Mouse (Mus musculus) ES-E14 (cell line): Measurements from ENCODE around the gene Palm.

Experiments used
- CHD2 ChIP-seq: IDR thresholded peaks from 2 replicates; pipeline ENCODE4 v1.6.1; 2014; ENCODE audit warnings: mild to moderate bottlenecking, low read depth, low read length, inconsistent platforms
- HCFC1 ChIP-seq: IDR thresholded peaks from 2 replicates; pipeline ENCODE4 v1.6.1; 2012; ENCODE audit warnings: low read length, inconsistent platforms, borderline replicate concordance; ENCODE audit not compliant: insufficient read depth
- MAFK ChIP-seq: IDR thresholded peaks from 2 replicates; pipeline ENCODE4 v1.6.1; 2014; ENCODE audit warnings: mild to moderate bottlenecking, low read depth, low read length, inconsistent platforms; ENCODE audit not compliant: insufficient read depth
- ZC3H11A ChIP-seq: IDR thresholded peaks from 2 replicates; pipeline ENCODE4 v1.6.1; 2012; ENCODE audit warnings: low read depth, mild to moderate bottlenecking, inconsistent platforms, low read length, borderline replicate concordance
- ZNF384 ChIP-seq: IDR thresholded peaks from 2 replicates; pipeline ENCODE4 v1.6.1; 2012; ENCODE audit warnings: low read depth, low read length, inconsistent platforms

- TF ChIP-seq MAFK (no peak), HCFC1 (no peak), CHD2 (no peak), ZC3H11A (no peak), ZNF384 (no peak)
Measured at GRCm38 (mm10) chr10:79818225-79818624, 24.9 kb downstream of the Palm start.
